Mouse (Mus musculus): ENCODE measurements around the gene Cntrl. TPM values are rescaled to one million over a fixed set of nuclear protein-coding genes. Genes with fewer than 3 reads are reported as not detected.

The Cntrl gene
- polyA plus RNA-seq, 1 experiment from 2014 or later, result 22.7 TPM

DNA sequence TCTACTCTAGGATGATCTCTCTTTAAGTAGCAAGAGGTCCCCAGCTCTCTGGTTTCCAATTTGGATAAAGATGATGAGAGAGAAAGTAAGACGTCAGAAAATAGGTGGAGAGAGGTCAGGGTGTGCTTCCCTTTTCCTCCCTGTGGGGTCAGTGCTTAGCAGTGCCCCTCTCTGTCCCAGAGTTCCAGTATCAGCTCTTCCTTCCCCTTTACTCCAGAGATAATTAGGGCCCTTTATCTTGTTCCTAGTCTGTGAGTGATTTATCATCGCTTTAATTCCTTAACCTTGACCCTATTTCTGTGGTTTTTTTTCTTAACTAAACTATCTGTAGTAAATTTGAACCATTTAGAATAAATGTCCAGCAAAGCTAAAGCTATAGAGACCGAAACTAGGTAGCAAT is 4.4 kb upstream of the Cntrl start:
- Histone ChIP-seq H3K4me1 (replicated peaks; ENCODE audit: control insufficient read depth, insufficient read depth, low read length) (no peaks in the 10 kb centered on the region; the same call in 1 of the 2 replicates), H3K27me3 (replicated peaks; ENCODE audit: control insufficient read depth, insufficient read depth, low read length) (no peaks in the 10 kb centered on the region), H3K9ac (ENCODE audit: low read depth, low read length) (no peak overlapping the region), H3K4me2 (no peak overlapping the region), H3K27ac (ENCODE audit: low read depth, low read length) (no peak overlapping the region), H3K36me3 (ENCODE audit: control insufficient read depth, insufficient read depth, low read length) (no peaks in the 10 kb centered on the region), H3K9me3 (ENCODE audit: control insufficient read depth, low read length) (no peaks in the 10 kb centered on the region), H3K4me3 (ENCODE audit: low read depth, low read length) (no peak overlapping the region)
- WGBS, result 39% methylated on average over 3 of the region's 3 CpGs
- DNase-seq (ENCODE audit: low spot score) (no peak), ATAC-seq (replicated peaks; ENCODE audit: low FRiP score) (no peak)

DNA sequence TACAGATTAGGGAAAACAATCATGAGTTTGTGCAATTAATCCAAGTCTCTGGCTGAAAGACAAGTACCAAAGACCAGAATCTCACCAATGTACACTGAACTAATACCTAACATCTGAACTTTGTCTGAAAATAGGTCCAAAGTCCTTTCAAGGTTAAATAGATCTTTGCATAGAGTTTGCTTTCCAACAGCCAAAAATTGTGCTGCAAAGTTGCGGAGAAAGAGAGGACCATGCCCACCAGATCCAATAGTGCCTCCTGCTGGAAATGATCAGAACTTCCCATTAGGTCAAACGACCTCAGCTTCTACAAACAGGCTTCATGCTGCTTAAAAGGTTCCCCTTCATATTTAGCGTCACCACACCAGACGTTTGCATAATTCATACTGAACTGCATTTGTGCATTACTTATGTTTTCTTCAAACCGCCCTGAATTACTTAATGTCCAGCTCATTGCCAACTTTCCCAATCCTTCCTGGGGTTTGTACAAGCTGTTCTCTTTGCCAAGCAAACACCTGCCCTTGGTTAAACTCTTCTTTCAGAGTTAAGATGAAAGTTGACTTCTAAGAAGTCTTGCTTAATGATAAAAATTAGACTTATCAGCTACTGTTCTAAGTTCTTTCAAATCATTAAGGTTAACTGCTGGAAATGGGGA is 1.2 kb upstream of the Cntrl start:
- no peaks in the 10 kb centered on the region for H3K27me3 ChIP-seq (replicated peaks; ENCODE audit: control insufficient read depth, insufficient read depth, low read length)
- no peak overlapping the region for H3K4me2 ChIP-seq
- WGBS, result 45% methylated on average over 5 of the region's 5 CpGs
- ATAC-seq (replicated peaks; ENCODE audit: low FRiP score) (no peak), DNase-seq (ENCODE audit: low spot score) (no peak)
- H3K9me3 ChIP-seq (ENCODE audit: control insufficient read depth, low read length), result no peaks in the 10 kb centered on the region
- peaks cover 3% of the 10 kb centered on the region; the same call in 1 of the 2 replicates for H3K4me1 ChIP-seq (replicated peaks; ENCODE audit: control insufficient read depth, insufficient read depth, low read length)
- no peak overlapping the region for H3K27ac ChIP-seq (ENCODE audit: low read depth, low read length)
- H3K9ac ChIP-seq (ENCODE audit: low read depth, low read length), result no peak overlapping the region
- no peak overlapping the region for H3K4me3 ChIP-seq (ENCODE audit: low read depth, low read length)
- H3K36me3 ChIP-seq (ENCODE audit: control insufficient read depth, insufficient read depth, low read length), result no peaks in the 10 kb centered on the region

GRCm38 (mm10) chr2:35108712-35109111 is 580 bp upstream of the Cntrl start:
- ATAC-seq (replicated peaks; ENCODE audit: low FRiP score), result peak; percentile 54
- no peaks in the 10 kb centered on the region for H3K9me3 ChIP-seq (ENCODE audit: control insufficient read depth, low read length)
- H3K4me3 ChIP-seq (ENCODE audit: low read depth, low read length), result peak overlapping the region; percentile 77
- peak overlapping the region; percentile 71 for H3K9ac ChIP-seq (ENCODE audit: low read depth, low read length)
- H3K36me3 ChIP-seq (ENCODE audit: control insufficient read depth, insufficient read depth, low read length), result no peaks in the 10 kb centered on the region
- peaks cover 3% of the 10 kb centered on the region; the same call in 1 of the 2 replicates for H3K4me1 ChIP-seq (replicated peaks; ENCODE audit: control insufficient read depth, insufficient read depth, low read length)
- WGBS, result 19% methylated on average over 3 of the region's 3 CpGs
- H3K27me3 ChIP-seq (replicated peaks; ENCODE audit: control insufficient read depth, insufficient read depth, low read length), result no peaks in the 10 kb centered on the region
- peak overlapping the region; percentile 60; the same call in 1 of the 2 replicates for H3K27ac ChIP-seq (ENCODE audit: low read depth, low read length)
- no peak for DNase-seq (ENCODE audit: low spot score)
- peak overlapping the region; percentile 89 for H3K4me2 ChIP-seq

DNA sequence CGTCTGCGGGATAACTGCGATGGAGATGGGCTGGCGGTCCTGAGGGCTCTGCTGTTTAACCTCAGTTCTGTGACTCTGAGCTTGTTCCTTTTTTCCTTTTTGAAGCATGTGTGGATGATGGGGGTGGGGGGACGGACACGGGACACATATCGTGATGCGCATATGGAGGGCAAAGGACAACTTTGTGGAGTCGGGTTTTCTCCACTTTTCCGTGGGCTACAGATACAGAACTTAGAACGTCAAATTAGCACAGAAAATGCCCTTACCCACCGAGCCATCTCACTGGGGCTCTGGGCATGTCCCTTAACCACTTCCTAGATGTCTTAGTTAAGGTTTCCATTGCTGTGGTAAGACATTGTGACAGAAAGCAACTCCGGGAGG is 622 bp downstream of the Cntrl start:
- DNase-seq (ENCODE audit: low spot score) (no peak), ATAC-seq (replicated peaks; ENCODE audit: low FRiP score) (no peak)
- H3K4me2 ChIP-seq, result peak overlapping the region; percentile 89
- H3K4me1 ChIP-seq (replicated peaks; ENCODE audit: control insufficient read depth, insufficient read depth, low read length), result 0 out of 2 replicates have a peak, but pooled peaks cover 3% of the 10 kb centered on the region
- H3K9ac ChIP-seq (ENCODE audit: low read depth, low read length), result peak overlapping the region; percentile 71
- no peaks in the 10 kb centered on the region for H3K27me3 ChIP-seq (replicated peaks; ENCODE audit: control insufficient read depth, insufficient read depth, low read length)
- 2% methylated on average over 13 of the region's 13 CpGs for WGBS
- peak overlapping the region; percentile 77 for H3K4me3 ChIP-seq (ENCODE audit: low read depth, low read length)
- no peak overlapping the region for H3K27ac ChIP-seq (ENCODE audit: low read depth, low read length)
- H3K36me3 ChIP-seq (ENCODE audit: control insufficient read depth, insufficient read depth, low read length), result no peaks in the 10 kb centered on the region
- no peaks in the 10 kb centered on the region for H3K9me3 ChIP-seq (ENCODE audit: control insufficient read depth, low read length)

GRCm38 (mm10) chr2:35110521-35110920 is 1.2 kb downstream of the Cntrl start:
- H3K4me3 ChIP-seq (ENCODE audit: low read depth, low read length), result no peak overlapping the region
- H3K4me1 ChIP-seq (replicated peaks; ENCODE audit: control insufficient read depth, insufficient read depth, low read length), result 0 out of 2 replicates have a peak, but pooled peaks cover 3% of the 10 kb centered on the region
- H3K4me2 ChIP-seq, result peak overlapping the region; percentile 89
- H3K27ac ChIP-seq (ENCODE audit: low read depth, low read length), result no peak overlapping the region
- DNase-seq (ENCODE audit: low spot score), result no peak
- no peaks in the 10 kb centered on the region for H3K36me3 ChIP-seq (ENCODE audit: control insufficient read depth, insufficient read depth, low read length)
- 63% methylated on average over 2 of the region's 2 CpGs for WGBS
- no peaks in the 10 kb centered on the region for H3K9me3 ChIP-seq (ENCODE audit: control insufficient read depth, low read length)
- H3K9ac ChIP-seq (ENCODE audit: low read depth, low read length), result no peak overlapping the region
- H3K27me3 ChIP-seq (replicated peaks; ENCODE audit: control insufficient read depth, insufficient read depth, low read length), result no peaks in the 10 kb centered on the region
- no peak for ATAC-seq (replicated peaks; ENCODE audit: low FRiP score)

DNA sequence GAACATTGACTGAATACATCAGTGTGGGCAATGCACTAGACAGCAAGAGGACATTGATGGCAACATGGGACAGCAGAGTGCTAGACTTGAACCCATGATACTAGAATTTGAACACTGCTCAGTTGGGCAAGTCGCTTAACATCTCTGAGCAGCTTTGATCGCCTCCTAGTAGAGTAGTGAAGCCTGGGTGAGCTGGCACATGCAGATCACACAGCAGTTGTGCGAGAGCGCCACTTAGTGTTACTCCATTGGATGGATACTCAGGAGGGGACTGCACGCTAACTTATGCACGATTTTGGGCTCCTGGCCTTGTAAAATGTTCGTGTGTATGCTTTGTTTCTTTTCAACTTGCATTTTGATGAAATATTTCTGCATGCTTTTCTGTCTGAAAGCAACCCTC is 15.4 kb downstream of the Cntrl start:
- peaks cover 2% of the 10 kb centered on the region; the same call in 1 of the 2 replicates for H3K36me3 ChIP-seq (ENCODE audit: control insufficient read depth, insufficient read depth, low read length)
- H3K4me2 ChIP-seq, result no peak overlapping the region
- DNase-seq (ENCODE audit: low spot score) (no peak), ATAC-seq (replicated peaks; ENCODE audit: low FRiP score) (no peak)
- no peaks in the 10 kb centered on the region for H3K27me3 ChIP-seq (replicated peaks; ENCODE audit: control insufficient read depth, insufficient read depth, low read length)
- no peak overlapping the region for H3K27ac ChIP-seq (ENCODE audit: low read depth, low read length)
- no peaks in the 10 kb centered on the region for H3K4me1 ChIP-seq (replicated peaks; ENCODE audit: control insufficient read depth, insufficient read depth, low read length)
- no peak overlapping the region for H3K4me3 ChIP-seq (ENCODE audit: low read depth, low read length)
- H3K9me3 ChIP-seq (ENCODE audit: control insufficient read depth, low read length), result no peaks in the 10 kb centered on the region
- WGBS, result 75% methylated on average over 7 of the region's 7 CpGs
- no peak overlapping the region for H3K9ac ChIP-seq (ENCODE audit: low read depth, low read length)

DNA sequence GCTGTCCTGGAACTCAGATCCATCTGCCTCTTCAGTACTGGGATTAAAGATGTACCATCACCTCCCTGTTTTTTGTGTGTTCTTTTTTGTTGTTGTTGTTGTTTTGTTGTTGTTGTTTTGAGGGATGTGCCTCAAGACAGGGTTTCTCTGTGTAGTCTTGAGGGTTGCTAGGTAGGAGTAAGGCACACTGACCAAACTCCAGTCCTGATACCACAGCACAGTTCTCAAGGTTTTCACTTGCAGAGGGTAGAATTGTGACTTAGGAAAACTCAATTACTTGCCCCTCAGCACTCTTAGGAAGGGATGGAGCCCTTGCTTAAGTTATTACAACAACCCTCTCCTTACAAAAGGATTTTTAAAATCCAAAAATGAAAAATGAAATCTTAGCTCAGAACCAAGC is 22.2 kb downstream of the Cntrl start:
- no peaks in the 10 kb centered on the region; the same call in 1 of the 2 replicates for H3K36me3 ChIP-seq (ENCODE audit: control insufficient read depth, insufficient read depth, low read length)
- no peak overlapping the region for H3K27ac ChIP-seq (ENCODE audit: low read depth, low read length)
- DNase-seq (ENCODE audit: low spot score) (no peak), ATAC-seq (replicated peaks; ENCODE audit: low FRiP score) (no peak)
- peak overlapping the region; percentile 78; the same call in 1 of the 2 replicates for H3K4me2 ChIP-seq
- H3K4me1 ChIP-seq (replicated peaks; ENCODE audit: control insufficient read depth, insufficient read depth, low read length), result no peaks in the 10 kb centered on the region
- no peaks in the 10 kb centered on the region for H3K27me3 ChIP-seq (replicated peaks; ENCODE audit: control insufficient read depth, insufficient read depth, low read length)
- H3K4me3 ChIP-seq (ENCODE audit: low read depth, low read length), result no peak overlapping the region
- no peaks in the 10 kb centered on the region for H3K9me3 ChIP-seq (ENCODE audit: control insufficient read depth, low read length)
- H3K9ac ChIP-seq (ENCODE audit: low read depth, low read length), result no peak overlapping the region

GRCm38 (mm10) chr2:35131991-35132661 is 22.8 kb downstream of the Cntrl start:
- peak; percentile 99 for ATAC-seq (replicated peaks; ENCODE audit: low FRiP score)
- Histone ChIP-seq H3K27me3 (replicated peaks; ENCODE audit: control insufficient read depth, insufficient read depth, low read length) (no peaks in the 10 kb centered on the region), H3K4me3 (ENCODE audit: low read depth, low read length) (peak overlapping the region; percentile 60), H3K4me1 (replicated peaks; ENCODE audit: control insufficient read depth, insufficient read depth, low read length) (no peaks in the 10 kb centered on the region), H3K27ac (ENCODE audit: low read depth, low read length) (peak overlapping the region; percentile 20; the same call in 1 of the 2 replicates), H3K9me3 (ENCODE audit: control insufficient read depth, low read length) (no peaks in the 10 kb centered on the region), H3K9ac (ENCODE audit: low read depth, low read length) (peak overlapping the region; percentile 64), H3K4me2 (peak overlapping the region; percentile 78), H3K36me3 (ENCODE audit: control insufficient read depth, insufficient read depth, low read length) (no peaks in the 10 kb centered on the region; the same call in 1 of the 2 replicates)
- DNase-seq (ENCODE audit: low spot score), result peak; percentile 89
- under 1% methylated on average over 21 of the region's 21 CpGs for WGBS
